Mouse (Mus musculus) right cerebral cortex, postnatal 10 days (tissue): ENCODE data around the gene Lipo3.
A peak's percentile ranks its signal among the peaks of the same experiment; 100 is the strongest.
"Not testable (repeated sequence)": the region's sequence is repeated elsewhere in the genome, so short reads cannot be mapped to it uniquely, and the experiment has no call there.

Experiments used
- DNase-seq, 2 experiments: peaks; one replicate each; pipeline ENCODE4 v3.0.0; 2021; ENCODE audit warnings: low spot score in 2 of 2

Lipo3 gene

GRCm38 (mm10) chr19:33761287-33762086, at the start of gene Lipo3:
TSS of gene Lipo3 (minus strand) at chr19:33761951.
- DNase-seq = peak; percentile 41 to 48

GRCm38 (mm10) chr19:33787359-33787758, 25.6 kb upstream of the Lipo3 start, which contains the start of gene Lipo1:
TSS of gene Lipo1 (minus strand) at chr19:33787459.
- not testable (repeated sequence) for DNase-seq

GRCm38 (mm10) chr19:33786576-33787277, 25.0 kb upstream of the Lipo3 start:
- peak in 1 of 2 experiments; percentile 21 for DNase-seq

- DNase-seq = not testable (repeated sequence)
Observed at GRCm38 (mm10) chr19:33751259-33751658, 10.5 kb downstream of the Lipo3 start, which contains the start of gene Lipo2. TSS of gene Lipo2 (minus strand) at chr19:33751359.

- DNase-seq = not testable (repeated sequence)
Observed at GRCm38 (mm10) chr19:33625152-33625551, 136.6 kb downstream of the Lipo3 start, which contains the start of gene Gm8978. TSS of gene Gm8978 (minus strand) at chr19:33625252.

GRCm38 (mm10) chr19:33589626-33590302, 172.0 kb downstream of the Lipo3 start:
- DNase-seq = peak; percentile 65 to 68

GRCm38 (mm10) chr19:33568551-33568950, 193.2 kb downstream of the Lipo3 start:
- DNase-seq = not testable (repeated sequence)

- no peak for DNase-seq
Observed at GRCm38 (mm10) chr19:33517680-33518079, 244.1 kb downstream of the Lipo3 start, which contains the start of gene Lipo4. TSS of gene Lipo4 (minus strand) at chr19:33517780.
